Mouse (Mus musculus) cerebellum, adult 11 months (tissue): ENCODE measurements around the gene Sirpa.
A peak's percentile ranks its signal among the peaks of the same experiment; 100 is the strongest.

Experiments
- DNase-seq: peaks from one replicate; pipeline ENCODE4 v3.0.0; 2022

Sirpa gene

GRCm38 (mm10) chr2:129653632-129654031 is 61.0 kb downstream of the Sirpa start:
- DNase-seq: no peak

- no peak for DNase-seq
Observed at GRCm38 (mm10) chr2:129654233-129654950, 61.8 kb downstream of the Sirpa start.

- no peak for DNase-seq
Observed at GRCm38 (mm10) chr2:129655033-129655432, 62.4 kb downstream of the Sirpa start.

- no peak for DNase-seq
Observed at GRCm38 (mm10) chr2:129658796-129659195, 66.2 kb downstream of the Sirpa start.

GRCm38 (mm10) chr2:129660020-129660419 is 67.4 kb downstream of the Sirpa start:
- peak; percentile 22 for DNase-seq

GRCm38 (mm10) chr2:129662484-129662883 is 69.8 kb downstream of the Sirpa start:
- DNase-seq: no peak

GRCm38 (mm10) chr2:129671911-129672310 is 79.3 kb downstream of the Sirpa start:
- no peak for DNase-seq

- peak; percentile 81 for DNase-seq
Observed at GRCm38 (mm10) chr2:129674935-129675634, 82.5 kb downstream of the Sirpa start.

GRCm38 (mm10) chr2:129677664-129678063 is 85.0 kb downstream of the Sirpa start:
- no peak for DNase-seq

GRCm38 (mm10) chr2:129679066-129679465 is 86.4 kb downstream of the Sirpa start:
- DNase-seq: no peak

- no peak for DNase-seq
Observed at GRCm38 (mm10) chr2:129680236-129680635, 87.6 kb downstream of the Sirpa start.
